Mouse (Mus musculus): ENCODE measurements at regions not wholly inside any gene's neighbourhood (a gene's known extent, or its start where the extent isn't known, plus 50 kb on each side); places are given as distances from the start of the nearest gene placed in this dataset.

GRCm38 (mm10) chrX:58445624-58446323, 423.3 kb downstream of the Zic3 start:
- DNase-seq: no peak

- no peak for DNase-seq
These were observed 425.1 kb downstream of the Zic3 start for GRCm38 (mm10) chrX:58447605-58448004.

GRCm38 (mm10) chrX:58469683-58470082, 439.5 kb upstream of the 4930550L24Rik start:
- DNase-seq: no peak

- no peak for DNase-seq
These were observed 438.2 kb upstream of the 4930550L24Rik start for GRCm38 (mm10) chrX:58470986-58471385.

- no peak for DNase-seq
These were observed 418.3 kb upstream of the 4930550L24Rik start for GRCm38 (mm10) chrX:58490861-58491260.

- peak; percentile 24 to 38 for DNase-seq
These were observed 405.6 kb upstream of the 4930550L24Rik start for GRCm38 (mm10) chrX:58503573-58503972.

- no peak for DNase-seq
These were observed 394.2 kb upstream of the 4930550L24Rik start for GRCm38 (mm10) chrX:58514925-58515324.
